Mouse (Mus musculus): ENCODE measurements around the gene Slc7a11. TPM values are rescaled to one million over a fixed set of nuclear protein-coding genes. Genes with fewer than 3 reads are reported as not detected.

The Slc7a11 gene
- polyA plus RNA-seq, 1 experiment from 2014 or later, result 2.4 TPM

DNA sequence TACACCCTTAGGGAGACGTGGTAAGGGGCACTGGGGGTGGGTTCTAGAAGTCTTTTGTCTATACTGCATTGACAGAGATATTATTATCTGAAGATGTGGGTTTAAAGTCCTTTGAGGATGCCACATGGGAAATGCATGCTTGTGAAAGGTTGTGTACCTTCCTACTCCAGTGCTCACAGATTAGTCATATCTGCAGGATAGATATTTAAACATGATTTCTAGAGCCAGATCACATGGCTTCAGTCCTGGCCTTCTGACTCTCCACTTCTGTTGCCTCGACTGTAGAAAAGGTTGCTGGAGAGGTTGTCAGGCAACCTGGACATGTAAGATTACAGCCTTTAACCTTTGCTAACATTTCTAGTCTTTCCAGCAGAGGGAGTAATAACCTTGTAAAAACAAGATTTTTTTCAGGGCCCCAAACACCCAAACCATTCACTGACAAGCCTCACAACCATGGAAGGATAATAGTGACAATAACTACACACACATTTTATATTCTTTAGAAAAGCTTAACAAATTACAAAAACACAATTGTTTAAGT is 180.8 kb downstream of the Slc7a11 start:
- TF ChIP-seq CTCF (IDR thresholded peaks at IDR 0.05; ENCODE audit: low read depth) (peak; percentile 49), EP300 (optimal IDR thresholded peaks at IDR 0.05) (no peak)
- H3K27me3 ChIP-seq (ENCODE audit: control insufficient read depth, insufficient read depth, low read length), result no peaks in the 10 kb centered on the region
- no peak overlapping the region for H3K4me3 ChIP-seq (ENCODE audit: low read depth, low read length)
- H3K4me2 ChIP-seq (replicated peaks; ENCODE audit: low read depth), result no peak overlapping the region
- H3K9me3 ChIP-seq (ENCODE audit: control insufficient read depth, low read length), result no peaks in the 10 kb centered on the region
- peak; percentile 16 for DNase-seq (ENCODE audit: low spot score)
- 34% methylated on average over 2 of the region's 2 CpGs for WGBS
- no peaks in the 10 kb centered on the region for H3K36me3 ChIP-seq (ENCODE audit: control insufficient read depth, insufficient read depth, low read length)
- H3K9ac ChIP-seq (ENCODE audit: low read length), result no peak overlapping the region
- H3K4me1 ChIP-seq (replicated peaks; ENCODE audit: control insufficient read depth, insufficient read depth), result no peaks in the 10 kb centered on the region
- no peak overlapping the region for H3K27ac ChIP-seq (replicated peaks)
- peak; percentile 68 for ATAC-seq (ENCODE audit: low FRiP score, low TSS enrichment)

DNA sequence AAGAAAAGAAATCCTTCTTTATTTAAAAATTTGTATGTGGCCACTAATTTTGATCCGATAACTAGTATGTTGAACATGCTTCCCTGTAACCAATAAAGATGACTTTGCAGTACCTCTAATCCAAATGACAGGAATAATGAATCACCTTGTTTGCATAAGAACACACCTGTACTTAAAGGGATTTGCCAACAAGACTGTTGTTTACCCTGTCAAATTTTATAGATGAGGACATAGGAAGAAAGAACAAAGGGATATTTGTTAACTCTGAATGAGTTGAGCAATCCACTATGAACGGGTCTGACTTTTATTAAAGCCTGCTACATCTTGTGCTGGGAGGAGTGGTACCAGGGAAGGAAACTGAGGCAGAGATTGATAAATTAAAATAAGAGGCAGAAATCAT is 181.3 kb downstream of the Slc7a11 start:
- H3K4me1 ChIP-seq (replicated peaks; ENCODE audit: control insufficient read depth, insufficient read depth), result no peaks in the 10 kb centered on the region
- H3K4me3 ChIP-seq (ENCODE audit: low read depth, low read length), result no peak overlapping the region
- no peak overlapping the region for H3K4me2 ChIP-seq (replicated peaks; ENCODE audit: low read depth)
- WGBS, result 47% methylated on average over 2 of the region's 2 CpGs
- no peak overlapping the region for H3K9ac ChIP-seq (ENCODE audit: low read length)
- ATAC-seq (ENCODE audit: low FRiP score, low TSS enrichment) (peak; percentile 93), DNase-seq (ENCODE audit: low spot score) (no peak)
- H3K36me3 ChIP-seq (ENCODE audit: control insufficient read depth, insufficient read depth, low read length), result no peaks in the 10 kb centered on the region
- H3K27ac ChIP-seq (replicated peaks), result no peak overlapping the region
- H3K9me3 ChIP-seq (ENCODE audit: control insufficient read depth, low read length), result no peaks in the 10 kb centered on the region
- peak; percentile 38 for TF ChIP-seq EP300 (optimal IDR thresholded peaks at IDR 0.05)
- no peak for TF ChIP-seq CTCF (IDR thresholded peaks at IDR 0.05; ENCODE audit: low read depth)
- no peaks in the 10 kb centered on the region for H3K27me3 ChIP-seq (ENCODE audit: control insufficient read depth, insufficient read depth, low read length)

DNA sequence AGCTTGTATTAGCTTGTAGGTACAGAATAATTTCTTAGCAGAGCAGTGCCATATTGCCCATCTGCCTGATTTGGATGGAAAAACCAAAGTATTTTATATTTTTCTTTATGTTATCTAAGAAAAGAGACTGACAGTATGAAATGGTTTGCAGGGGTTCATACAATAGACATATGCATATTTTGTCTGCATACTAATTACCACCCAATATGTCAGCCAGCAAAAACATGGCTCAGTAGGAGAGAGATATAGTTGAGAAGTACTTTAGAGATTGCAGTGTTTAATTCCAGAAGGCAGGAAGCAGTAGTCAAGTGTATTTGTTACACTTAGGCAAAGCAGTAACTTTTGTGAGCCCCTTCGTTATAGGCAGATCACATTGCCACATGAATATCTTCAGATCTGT is 182.7 kb downstream of the Slc7a11 start:
- H3K27ac ChIP-seq (replicated peaks), result no peak overlapping the region
- H3K4me3 ChIP-seq (ENCODE audit: low read depth, low read length), result no peak overlapping the region
- ATAC-seq (ENCODE audit: low FRiP score, low TSS enrichment) (no peak), DNase-seq (ENCODE audit: low spot score) (no peak)
- H3K4me1 ChIP-seq (replicated peaks; ENCODE audit: control insufficient read depth, insufficient read depth), result no peaks in the 10 kb centered on the region
- H3K27me3 ChIP-seq (ENCODE audit: control insufficient read depth, insufficient read depth, low read length), result no peaks in the 10 kb centered on the region
- H3K4me2 ChIP-seq (replicated peaks; ENCODE audit: low read depth), result no peak overlapping the region
- WGBS, result 95% methylated on average over 1 of the region's 1 CpGs
- TF ChIP-seq CTCF (IDR thresholded peaks at IDR 0.05; ENCODE audit: low read depth) (no peak), EP300 (optimal IDR thresholded peaks at IDR 0.05) (no peak)
- H3K36me3 ChIP-seq (ENCODE audit: control insufficient read depth, insufficient read depth, low read length), result no peaks in the 10 kb centered on the region
- H3K9me3 ChIP-seq (ENCODE audit: control insufficient read depth, low read length), result no peaks in the 10 kb centered on the region
- H3K9ac ChIP-seq (ENCODE audit: low read length), result no peak overlapping the region

DNA sequence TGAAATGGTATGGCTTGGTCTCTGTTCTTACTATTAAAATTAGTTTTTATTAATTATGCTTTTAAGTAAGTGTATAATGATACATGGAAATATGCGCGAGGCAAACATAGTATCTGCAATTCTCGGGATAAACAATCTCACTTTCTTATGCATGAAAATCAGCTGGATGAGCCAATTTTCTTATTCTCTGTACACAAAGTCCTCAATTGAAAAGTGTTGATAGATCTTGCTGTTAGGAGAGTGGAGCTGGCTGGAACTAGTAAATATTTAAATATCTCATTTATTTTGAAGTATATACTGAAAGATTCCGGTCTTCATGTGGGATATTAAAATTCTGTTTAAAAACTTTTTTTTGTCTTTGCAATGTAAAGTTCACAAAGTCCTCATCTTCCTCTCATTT is 184.6 kb downstream of the Slc7a11 start:
- no peak overlapping the region for H3K4me2 ChIP-seq (replicated peaks; ENCODE audit: low read depth)
- no peaks in the 10 kb centered on the region for H3K36me3 ChIP-seq (ENCODE audit: control insufficient read depth, insufficient read depth, low read length)
- H3K4me1 ChIP-seq (replicated peaks; ENCODE audit: control insufficient read depth, insufficient read depth), result no peaks in the 10 kb centered on the region
- no peak overlapping the region for H3K27ac ChIP-seq (replicated peaks)
- H3K4me3 ChIP-seq (ENCODE audit: low read depth, low read length), result no peak overlapping the region
- no peaks in the 10 kb centered on the region for H3K9me3 ChIP-seq (ENCODE audit: control insufficient read depth, low read length)
- TF ChIP-seq CTCF (IDR thresholded peaks at IDR 0.05; ENCODE audit: low read depth) (no peak), EP300 (optimal IDR thresholded peaks at IDR 0.05) (no peak)
- H3K27me3 ChIP-seq (ENCODE audit: control insufficient read depth, insufficient read depth, low read length), result no peaks in the 10 kb centered on the region
- WGBS, result 60% methylated on average over 4 of the region's 4 CpGs
- no peak for DNase-seq (ENCODE audit: low spot score)
- no peak overlapping the region for H3K9ac ChIP-seq (ENCODE audit: low read length)
- no peak for ATAC-seq (ENCODE audit: low FRiP score, low TSS enrichment)

DNA sequence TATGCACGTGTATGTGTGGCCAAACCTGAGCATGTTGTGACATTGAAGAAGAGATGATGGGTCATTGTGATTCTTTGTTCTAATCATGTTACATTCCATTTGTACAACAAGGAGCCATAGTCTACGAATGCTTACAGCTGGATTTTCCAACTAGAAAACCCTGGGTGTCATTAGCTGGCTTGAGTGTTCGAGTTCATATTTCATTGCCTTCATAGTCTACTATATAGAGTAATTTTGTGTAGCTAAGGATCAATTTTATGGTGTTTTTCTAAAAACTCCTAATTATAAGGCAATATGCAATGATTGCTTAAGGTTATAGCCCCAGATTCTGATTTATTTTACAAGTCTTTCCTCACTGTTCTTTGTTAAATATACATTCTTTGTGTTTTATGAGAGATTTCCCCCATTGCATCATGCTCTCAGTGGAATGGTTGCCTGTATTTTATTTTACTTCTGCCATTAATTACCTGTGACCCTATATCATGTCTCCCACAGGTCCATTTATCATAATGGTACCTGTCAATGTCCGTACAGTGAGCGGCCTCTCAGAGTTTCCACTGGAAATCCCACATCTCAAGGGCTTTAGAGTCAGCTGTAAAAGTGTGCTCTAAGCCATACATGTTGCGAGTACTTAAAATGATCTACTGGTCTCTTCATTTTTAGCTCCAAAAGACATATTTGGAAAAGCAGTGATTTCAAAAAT is 193.7 kb downstream of the Slc7a11 start:
- Histone ChIP-seq H3K4me1 (replicated peaks; ENCODE audit: control insufficient read depth, insufficient read depth) (no peaks in the 10 kb centered on the region), H3K4me2 (replicated peaks; ENCODE audit: low read depth) (no peak overlapping the region), H3K4me3 (ENCODE audit: low read depth, low read length) (no peak overlapping the region), H3K27me3 (ENCODE audit: control insufficient read depth, insufficient read depth, low read length) (no peaks in the 10 kb centered on the region), H3K9ac (ENCODE audit: low read length) (no peak overlapping the region), H3K27ac (replicated peaks) (no peak overlapping the region), H3K36me3 (ENCODE audit: control insufficient read depth, insufficient read depth, low read length) (no peaks in the 10 kb centered on the region), H3K9me3 (ENCODE audit: control insufficient read depth, low read length) (no peaks in the 10 kb centered on the region)
- TF ChIP-seq EP300 (optimal IDR thresholded peaks at IDR 0.05) (no peak), CTCF (IDR thresholded peaks at IDR 0.05; ENCODE audit: low read depth) (no peak)
- 79% methylated on average over 6 of the region's 6 CpGs for WGBS
- ATAC-seq (ENCODE audit: low FRiP score, low TSS enrichment) (no peak), DNase-seq (ENCODE audit: low spot score) (no peak)

DNA sequence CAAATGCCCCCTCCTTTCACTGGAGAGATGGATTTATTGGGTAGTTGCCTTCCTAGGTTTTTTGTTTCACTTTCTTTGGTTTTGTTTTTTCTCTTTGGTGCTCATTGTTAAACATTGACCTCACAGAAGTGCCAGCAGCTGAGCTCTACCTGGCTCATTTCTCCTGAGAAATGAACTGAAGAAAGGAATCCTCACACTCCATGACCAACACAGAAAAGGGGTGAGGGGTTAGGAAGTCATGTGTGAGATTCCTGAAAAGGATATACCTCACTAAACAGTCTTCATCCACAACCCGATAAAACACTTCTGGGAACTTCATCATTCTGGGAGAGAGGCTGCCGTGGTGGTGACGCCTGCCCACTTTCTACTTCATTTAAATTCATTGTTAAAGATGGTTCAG is 207.4 kb downstream of the Slc7a11 start:
- H3K36me3 ChIP-seq (ENCODE audit: control insufficient read depth, insufficient read depth, low read length), result no peaks in the 10 kb centered on the region
- H3K27me3 ChIP-seq (ENCODE audit: control insufficient read depth, insufficient read depth, low read length), result no peaks in the 10 kb centered on the region
- DNase-seq (ENCODE audit: low spot score) (no peak), ATAC-seq (ENCODE audit: low FRiP score, low TSS enrichment) (no peak)
- H3K9me3 ChIP-seq (ENCODE audit: control insufficient read depth, low read length), result no peaks in the 10 kb centered on the region
- no peak overlapping the region for H3K4me2 ChIP-seq (replicated peaks; ENCODE audit: low read depth)
- H3K4me1 ChIP-seq (replicated peaks; ENCODE audit: control insufficient read depth, insufficient read depth), result no peaks in the 10 kb centered on the region
- 80% methylated on average over 3 of the region's 3 CpGs for WGBS
- TF ChIP-seq EP300 (optimal IDR thresholded peaks at IDR 0.05) (no peak), CTCF (IDR thresholded peaks at IDR 0.05; ENCODE audit: low read depth) (no peak)
- H3K4me3 ChIP-seq (ENCODE audit: low read depth, low read length), result no peak overlapping the region
- H3K9ac ChIP-seq (ENCODE audit: low read length), result no peak overlapping the region
- no peak overlapping the region for H3K27ac ChIP-seq (replicated peaks)
